Mouse (Mus musculus) forebrain, postnatal 0 days (tissue): ENCODE data around the gene Sh3tc1. TPM values are rescaled to one million over a fixed set of nuclear protein-coding genes. Genes with fewer than 3 reads are reported as not detected.

Experiments
- ATAC-seq: fragments of 200-750 bp; cut with Nextera tagmentation; 2 replicates; pipeline ENCODE4 v1.8.0; 2017; ENCODE audit warnings: mild to moderate bottlenecking, moderate library complexity
- DNase-seq: peaks from one replicate; pipeline ENCODE4 v3.0.0-alpha.2; 2015
- H3K27ac ChIP-seq: fragments of 300-500 bp; sonication (generic); 2 replicates; pipeline ENCODE4 v1.5.1; 2014; ENCODE audit warnings: low read depth, mild to moderate bottlenecking, antibody characterized with exemption, low read length, moderate library complexity, mixed read lengths
- H3K27me3 ChIP-seq: fragments of 300-500 bp; sonication (generic); 2 replicates; pipeline ENCODE4 v1.6.1; 2014; ENCODE audit warnings: mild to moderate bottlenecking, low read length, mixed read lengths; ENCODE audit not compliant: insufficient read depth
- H3K36me3 ChIP-seq: fragments of 300-500 bp; sonication (generic); 2 replicates; pipeline ENCODE4 v1.6.1; 2014; ENCODE audit warnings: mild to moderate bottlenecking, moderate library complexity; ENCODE audit not compliant: insufficient read depth
- H3K4me1 ChIP-seq: fragments of 300-500 bp; sonication (generic); 2 replicates; pipeline ENCODE4 v1.6.1; 2014; ENCODE audit warnings: antibody characterized with exemption; ENCODE audit not compliant: insufficient read depth
- H3K4me2 ChIP-seq: fragments of 300-500 bp; sonication (generic); 2 replicates; pipeline ENCODE4 v1.6.1; 2014; ENCODE audit warnings: low read depth, mild to moderate bottlenecking, moderate library complexity
- H3K4me3 ChIP-seq: fragments of 300-500 bp; sonication (generic); 2 replicates; pipeline ENCODE4 v1.5.1; 2014; ENCODE audit warnings: low read depth, low read length, mixed read lengths
- H3K9ac ChIP-seq: fragments of 300-500 bp; sonication (generic); 2 replicates; pipeline ENCODE4 v1.6.1; 2014; ENCODE audit warnings: mild to moderate bottlenecking
- H3K9me3 ChIP-seq: fragments of 300-500 bp; sonication (generic); 2 replicates; pipeline ENCODE4 v1.6.1; 2016; ENCODE audit warnings: low read length
- CTCF ChIP-seq: sonication (generic); IDR thresholded peaks from 2 replicates; pipeline ENCODE4 v1.5.1; 2016; ENCODE audit warnings: antibody characterized with exemption, control low read depth, low read depth
- whole genome bisulfite sequencing: fragments of 180-500 bp; shearing (Covaris S2); extraction: QIAGEN DNeasy Blood & Tissue Kit; methylation state at CpG from one replicate; pipeline ENCODE4 v1.1.7; 2014; 5-methylcytosine and 5-hydroxymethylcytosine counted together
- polyA plus RNA-seq: library from polyadenylated mRNA; unstranded; fragments of >200 nt; fragmentation: Nextera tagmentation; extraction: Ambion mirVana; gene quantifications from 2 replicates; pipeline ENCODE4 v1.2.1, GENCODE M21; 2015
- total RNA-seq: library from RNA; depleted of rRNA; stranded (reverse); fragments of >200 nt; gene quantifications from 2 replicates; pipeline ENCODE4 v1.2.3, GENCODE M21; 2014

Sh3tc1 gene
- total and polyA plus RNA-seq, 2 experiments from 2014 or later: 1.2 to 2.8 TPM

- Histone ChIP-seq H3K9ac (no peak overlapping the region), H3K4me3 (no peak overlapping the region), H3K4me2 (no peak overlapping the region), H3K9me3 (no peaks in the 10 kb centered on the region), H3K27me3 (no peaks in the 10 kb centered on the region), H3K4me1 (no peaks in the 10 kb centered on the region), H3K27ac (no peak overlapping the region), H3K36me3 (no peaks in the 10 kb centered on the region)
- ATAC-seq: peak; percentile 56; the same call in 1 of the 2 replicates
- TF ChIP-seq CTCF: peak; percentile 61
- WGBS: 19% methylated on average over 5 of the region's 5 CpGs
- DNase-seq: no peak
These were observed 44.0 kb downstream of the Sh3tc1 start for GRCm38 (mm10) chr5:35695815-35696214.

DNA sequence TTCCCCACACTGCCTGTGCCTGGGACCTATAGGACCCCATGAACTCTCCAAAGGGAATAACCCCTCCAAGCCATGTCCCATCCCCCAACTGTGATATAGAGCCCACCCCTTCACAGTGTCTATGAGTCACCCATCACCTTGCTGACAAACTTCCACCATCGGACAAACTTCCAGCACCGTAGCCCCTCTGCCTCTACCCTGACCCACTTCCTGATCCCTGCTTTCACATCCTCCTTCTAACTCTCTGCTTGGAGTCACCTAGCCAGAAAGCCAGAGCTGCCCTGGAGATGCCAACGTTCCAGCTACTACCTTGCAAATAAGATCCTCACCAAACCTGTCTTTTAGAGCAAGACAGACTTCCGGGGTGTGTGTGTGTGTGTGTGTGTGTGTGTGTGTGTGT, 46.1 kb downstream of the Sh3tc1 start:
- Histone ChIP-seq H3K27ac (no peak overlapping the region), H3K9ac (no peak overlapping the region), H3K27me3 (no peaks in the 10 kb centered on the region), H3K4me1 (no peaks in the 10 kb centered on the region), H3K9me3 (no peaks in the 10 kb centered on the region), H3K36me3 (no peaks in the 10 kb centered on the region), H3K4me2 (no peak overlapping the region), H3K4me3 (no peak overlapping the region)
- TF ChIP-seq CTCF: no peak
- ATAC-seq (no peak), DNase-seq (no peak)
- 84% methylated on average over 4 of the region's 4 CpGs for WGBS

DNA sequence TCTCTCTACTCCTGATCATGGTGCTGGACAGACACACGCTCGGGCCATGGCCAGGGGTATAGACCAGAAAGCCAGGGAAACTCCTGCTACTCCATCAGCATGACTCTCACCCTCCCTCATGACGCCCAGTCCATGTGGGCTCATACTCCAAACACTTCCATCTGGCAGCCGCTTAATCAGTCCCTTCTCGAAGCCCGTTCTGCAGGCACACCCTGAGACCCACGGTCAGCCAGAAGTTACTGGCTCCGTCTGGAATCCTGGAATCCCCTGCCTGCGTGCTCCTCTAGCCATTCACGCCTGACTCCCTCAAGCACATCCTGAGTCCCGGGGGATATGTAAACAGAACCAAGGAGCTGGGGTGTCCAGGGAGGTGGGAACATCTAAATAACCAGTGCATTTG, 48.5 kb downstream of the Sh3tc1 start:
- Histone ChIP-seq H3K4me2 (no peak overlapping the region), H3K36me3 (no peaks in the 10 kb centered on the region), H3K9ac (no peak overlapping the region), H3K9me3 (no peaks in the 10 kb centered on the region), H3K27me3 (no peaks in the 10 kb centered on the region), H3K27ac (no peak overlapping the region), H3K4me1 (no peaks in the 10 kb centered on the region), H3K4me3 (no peak overlapping the region)
- DNase-seq (no peak), ATAC-seq (no peak)
- TF ChIP-seq CTCF: no peak
- 72% methylated on average over 11 of the region's 11 CpGs for WGBS

DNA sequence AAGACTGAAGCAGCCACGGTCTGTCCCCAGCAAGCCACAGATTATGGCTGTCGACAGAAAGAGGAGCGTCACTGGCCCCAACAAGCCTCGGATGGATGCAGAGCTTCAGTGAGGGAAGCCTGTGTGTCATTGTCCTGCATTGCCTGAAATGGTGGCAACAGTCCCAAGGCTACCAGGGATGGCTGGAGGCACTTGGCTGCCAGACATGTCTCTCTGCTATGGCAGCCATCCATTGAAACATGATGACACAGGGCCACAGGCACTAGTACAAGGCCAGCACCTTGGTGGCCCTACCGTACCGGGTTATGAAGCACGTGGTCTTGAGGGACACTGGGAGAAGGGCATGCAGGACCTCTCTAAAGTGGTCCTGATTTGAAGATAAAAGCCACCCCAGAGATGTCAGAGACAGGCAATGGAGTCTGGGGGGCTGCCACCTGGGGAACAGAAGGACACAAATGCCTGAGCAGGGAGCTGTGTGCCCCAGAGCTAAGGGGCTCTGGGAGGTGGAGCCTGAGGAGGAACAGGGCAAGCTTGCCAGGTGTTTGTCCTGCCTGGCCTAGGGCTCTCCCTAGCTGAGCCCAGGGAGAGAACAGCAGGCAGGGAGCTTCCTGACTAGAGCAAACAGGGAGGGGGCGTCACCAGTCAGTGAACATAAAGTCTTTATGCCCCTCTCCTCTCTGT, 49.2 kb downstream of the Sh3tc1 start:
- 77% methylated on average over 8 of the region's 8 CpGs for WGBS
- Histone ChIP-seq H3K36me3 (no peaks in the 10 kb centered on the region), H3K27ac (no peak overlapping the region), H3K27me3 (no peaks in the 10 kb centered on the region), H3K4me3 (no peak overlapping the region), H3K4me1 (no peaks in the 10 kb centered on the region), H3K9ac (no peak overlapping the region), H3K4me2 (no peak overlapping the region), H3K9me3 (no peaks in the 10 kb centered on the region)
- no peak for DNase-seq
- no peak for ATAC-seq
- no peak for TF ChIP-seq CTCF

DNA sequence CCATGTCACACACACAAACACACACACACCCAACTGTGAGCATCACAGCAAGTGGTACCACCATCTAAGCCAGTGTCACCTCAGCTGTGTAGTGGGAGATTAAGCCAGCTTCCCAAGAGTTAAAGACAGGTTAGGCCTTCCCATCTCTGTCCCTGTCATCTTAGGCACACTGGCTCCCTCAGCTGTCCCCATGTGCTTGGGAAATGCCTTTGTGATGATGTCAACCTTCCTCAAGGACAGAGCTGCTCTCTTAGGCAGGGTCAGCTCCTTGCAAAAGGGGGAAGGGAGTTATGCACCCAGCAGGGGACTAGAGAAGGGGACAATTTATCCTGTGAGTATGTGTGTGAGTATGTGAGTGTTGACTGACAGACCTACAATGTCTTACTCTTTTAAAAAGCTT, 50.4 kb downstream of the Sh3tc1 start:
- Histone ChIP-seq H3K9ac (no peak overlapping the region), H3K9me3 (no peaks in the 10 kb centered on the region), H3K4me3 (no peak overlapping the region), H3K27me3 (no peaks in the 10 kb centered on the region), H3K27ac (no peak overlapping the region), H3K36me3 (no peaks in the 10 kb centered on the region), H3K4me1 (no peaks in the 10 kb centered on the region), H3K4me2 (no peak overlapping the region)
- no peak for TF ChIP-seq CTCF
- DNase-seq: no peak
- ATAC-seq: no peak

- no peaks in the 10 kb centered on the region for H3K27me3 ChIP-seq
- H3K4me3 ChIP-seq: no peak overlapping the region
- H3K4me2 ChIP-seq: no peak overlapping the region
- H3K9me3 ChIP-seq: no peaks in the 10 kb centered on the region
- no peak for DNase-seq
- WGBS: 86% methylated on average over 2 of the region's 2 CpGs
- H3K9ac ChIP-seq: no peak overlapping the region
- no peaks in the 10 kb centered on the region for H3K36me3 ChIP-seq
- ATAC-seq: no peak
- no peak overlapping the region for H3K27ac ChIP-seq
- TF ChIP-seq CTCF: no peak
- H3K4me1 ChIP-seq: no peaks in the 10 kb centered on the region
These were observed 50.9 kb downstream of the Sh3tc1 start for GRCm38 (mm10) chr5:35688851-35689250.

GRCm38 (mm10) chr5:35687098-35687497, 52.7 kb downstream of the Sh3tc1 start:
- ATAC-seq (no peak), DNase-seq (no peak)
- H3K36me3 ChIP-seq: no peaks in the 10 kb centered on the region
- no peak overlapping the region for H3K27ac ChIP-seq
- no peak for TF ChIP-seq CTCF
- H3K9me3 ChIP-seq: no peaks in the 10 kb centered on the region
- H3K27me3 ChIP-seq: no peaks in the 10 kb centered on the region
- H3K4me2 ChIP-seq: no peak overlapping the region
- 59% methylated on average over 5 of the region's 5 CpGs for WGBS
- H3K9ac ChIP-seq: no peak overlapping the region
- no peak overlapping the region for H3K4me3 ChIP-seq
- H3K4me1 ChIP-seq: no peaks in the 10 kb centered on the region
